Mouse (Mus musculus): ENCODE measurements at regions not wholly inside any gene's neighbourhood (a gene's known extent, or its start where the extent isn't known, plus 50 kb on each side); places are given as distances from the start of the nearest gene placed in this dataset.

DNA sequence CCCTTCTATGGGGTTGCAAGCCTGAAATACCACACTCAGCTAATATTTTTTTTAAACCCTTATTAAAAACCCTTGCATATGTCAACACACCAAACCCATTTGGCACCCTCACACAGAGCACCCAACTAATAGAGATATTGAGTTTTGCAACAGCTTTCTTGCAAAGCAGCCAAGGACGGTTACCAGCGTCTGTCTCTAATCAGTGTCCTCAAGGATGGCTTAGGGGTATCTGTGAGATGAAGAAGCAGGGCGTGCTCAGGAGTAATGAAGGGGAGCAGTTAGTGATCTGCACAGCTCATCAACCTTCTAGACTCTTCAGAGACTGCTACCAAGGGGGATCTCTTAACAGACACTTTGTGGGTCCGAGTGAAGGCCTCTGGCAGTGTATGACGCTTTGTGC lies 65.0 kb upstream of the Dapk1 start:
- WGBS = 63% methylated on average over 5 of the region's 5 CpGs
- H3K4me1 ChIP-seq (ENCODE audit: control insufficient read depth, insufficient read depth, low read length) = no peaks in the 10 kb centered on the region

DNA sequence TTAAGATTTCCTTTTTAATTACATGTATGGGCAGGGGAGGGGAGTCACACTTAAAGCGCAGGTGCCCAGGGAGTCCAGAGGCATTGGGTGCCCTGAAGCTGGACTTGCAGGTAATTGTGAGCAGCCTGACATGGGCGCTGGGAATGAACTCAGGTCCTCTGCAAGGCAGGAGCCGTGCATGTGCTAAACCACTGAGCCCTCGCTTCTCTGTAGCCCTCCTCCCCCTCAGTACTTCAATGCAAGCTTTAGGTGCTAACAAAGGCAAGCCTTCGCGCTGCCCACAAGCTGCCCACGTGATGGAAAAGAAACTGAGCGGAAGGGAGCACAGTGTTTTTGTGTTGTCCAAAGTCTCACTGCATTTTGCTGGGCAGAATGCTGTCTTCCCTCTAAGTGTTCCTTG lies 63.6 kb upstream of the Dapk1 start:
- no peaks in the 10 kb centered on the region for H3K79me2 ChIP-seq (ENCODE audit: control insufficient read depth, insufficient read depth, low read length)
- H3K4me3 ChIP-seq (ENCODE audit: insufficient read depth, low read depth, low read length) = no peak overlapping the region
- no peaks in the 10 kb centered on the region for H3K4me1 ChIP-seq (ENCODE audit: control insufficient read depth, insufficient read depth, low read length)
- no peak for DNase-seq (ENCODE audit: extremely low read depth, low read depth, low spot score)
- no peak overlapping the region for H3K27ac ChIP-seq (replicated peaks; ENCODE audit: insufficient read depth, low read depth, low read length)
- H3K9ac ChIP-seq (ENCODE audit: low read depth, low read length) = no peak overlapping the region
- H3K27me3 ChIP-seq (ENCODE audit: control insufficient read depth, insufficient read depth, low read length) = no peaks in the 10 kb centered on the region
- TF ChIP-seq POLR2A (IDR thresholded peaks at IDR 0.05; ENCODE audit: extremely low read depth, insufficient read depth, low read length) = no peak
- no peak for TF ChIP-seq CTCF (IDR thresholded peaks at IDR 0.05; ENCODE audit: low read depth, low read length)
- no peaks in the 10 kb centered on the region for H3K36me3 ChIP-seq (ENCODE audit: control insufficient read depth, insufficient read depth, low read length)
- 79% methylated on average over 8 of the region's 8 CpGs for WGBS

More for the DNA sequence above, 65.0 kb upstream of the Dapk1 start:
- no peak overlapping the region for H3K4me3 ChIP-seq (ENCODE audit: insufficient read depth, low read depth, low read length)
- TF ChIP-seq CTCF (IDR thresholded peaks at IDR 0.05; ENCODE audit: low read depth, low read length) (no peak), POLR2A (IDR thresholded peaks at IDR 0.05; ENCODE audit: extremely low read depth, insufficient read depth, low read length) (no peak)
- no peaks in the 10 kb centered on the region for H3K79me2 ChIP-seq (ENCODE audit: control insufficient read depth, insufficient read depth, low read length)
- H3K27me3 ChIP-seq (ENCODE audit: control insufficient read depth, insufficient read depth, low read length) = no peaks in the 10 kb centered on the region
- no peak overlapping the region for H3K9ac ChIP-seq (ENCODE audit: low read depth, low read length)
- no peaks in the 10 kb centered on the region for H3K36me3 ChIP-seq (ENCODE audit: control insufficient read depth, insufficient read depth, low read length)
- DNase-seq (ENCODE audit: extremely low read depth, low read depth, low spot score) = peak; percentile 33
- no peak overlapping the region for H3K27ac ChIP-seq (replicated peaks; ENCODE audit: insufficient read depth, low read depth, low read length)

DNA sequence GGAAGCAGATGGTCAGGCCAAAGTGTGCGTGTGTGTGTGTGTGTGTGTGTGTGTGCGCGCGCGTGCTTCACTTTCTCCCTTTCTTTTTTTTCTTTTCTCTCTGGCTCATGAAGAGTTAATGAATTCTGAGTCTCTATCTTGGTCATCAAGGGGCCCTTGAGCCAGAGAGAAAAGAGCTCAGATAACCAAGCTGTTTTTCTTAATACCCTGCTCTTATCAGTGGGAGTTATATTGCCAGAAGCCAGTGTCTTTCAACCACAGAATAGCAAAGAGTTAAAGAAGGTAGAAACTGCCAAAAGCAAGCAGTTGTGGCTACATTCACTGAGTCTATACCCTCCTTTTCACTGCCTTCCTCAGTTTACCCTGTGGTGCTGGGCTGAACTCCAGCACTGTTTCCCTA lies 60.6 kb upstream of the Dapk1 start:
- 97% methylated on average over 5 of the region's 5 CpGs for WGBS
- H3K9ac ChIP-seq (ENCODE audit: low read depth, low read length) = no peak overlapping the region
- DNase-seq (ENCODE audit: extremely low read depth, low read depth, low spot score) = no peak

DNA sequence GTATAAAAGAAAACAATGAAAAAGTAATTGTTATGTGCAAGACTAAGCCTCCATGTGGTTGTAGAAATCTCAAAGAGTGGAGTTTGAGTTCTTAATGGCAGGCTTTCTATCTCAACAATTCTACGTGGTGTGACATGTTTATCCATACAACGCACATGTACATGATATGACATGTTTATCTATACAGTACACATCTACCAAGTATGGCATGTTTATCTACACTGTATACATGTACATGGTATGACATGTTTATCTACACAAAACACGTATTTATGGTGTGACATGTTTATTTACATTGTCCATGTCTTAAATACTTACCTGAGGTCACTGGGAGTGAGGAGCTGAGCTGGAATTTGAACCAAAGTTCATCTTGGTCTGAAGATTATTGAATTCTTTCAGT lies 57.4 kb upstream of the Dapk1 start:
- Histone ChIP-seq H3K27me3 (ENCODE audit: control insufficient read depth, insufficient read depth, low read length) (no peaks in the 10 kb centered on the region), H3K4me3 (ENCODE audit: insufficient read depth, low read depth, low read length) (no peak overlapping the region), H3K4me1 (ENCODE audit: control insufficient read depth, insufficient read depth, low read length) (no peaks in the 10 kb centered on the region; the same call in 1 of the 2 replicates), H3K9ac (ENCODE audit: low read depth, low read length) (no peak overlapping the region), H3K27ac (replicated peaks; ENCODE audit: insufficient read depth, low read depth, low read length) (no peak overlapping the region), H3K36me3 (ENCODE audit: control insufficient read depth, insufficient read depth, low read length) (no peaks in the 10 kb centered on the region), H3K79me2 (ENCODE audit: control insufficient read depth, insufficient read depth, low read length) (no peaks in the 10 kb centered on the region)
- no peak for DNase-seq (ENCODE audit: extremely low read depth, low read depth, low spot score)
- TF ChIP-seq POLR2A (IDR thresholded peaks at IDR 0.05; ENCODE audit: extremely low read depth, insufficient read depth, low read length) = no peak
- no peak for TF ChIP-seq CTCF (IDR thresholded peaks at IDR 0.05; ENCODE audit: low read depth, low read length)
- 86% methylated on average over 3 of the region's 3 CpGs for WGBS

More for the DNA sequence above, 60.6 kb upstream of the Dapk1 start:
- no peaks in the 10 kb centered on the region for H3K79me2 ChIP-seq (ENCODE audit: control insufficient read depth, insufficient read depth, low read length)
- H3K36me3 ChIP-seq (ENCODE audit: control insufficient read depth, insufficient read depth, low read length) = no peaks in the 10 kb centered on the region
- no peaks in the 10 kb centered on the region for H3K27me3 ChIP-seq (ENCODE audit: control insufficient read depth, insufficient read depth, low read length)
- no peak for TF ChIP-seq CTCF (IDR thresholded peaks at IDR 0.05; ENCODE audit: low read depth, low read length)
- no peak for TF ChIP-seq POLR2A (IDR thresholded peaks at IDR 0.05; ENCODE audit: extremely low read depth, insufficient read depth, low read length)
- H3K27ac ChIP-seq (replicated peaks; ENCODE audit: insufficient read depth, low read depth, low read length) = no peak overlapping the region
- no peaks in the 10 kb centered on the region; the same call in 1 of the 2 replicates for H3K4me1 ChIP-seq (ENCODE audit: control insufficient read depth, insufficient read depth, low read length)
- H3K4me3 ChIP-seq (ENCODE audit: insufficient read depth, low read depth, low read length) = no peak overlapping the region

DNA sequence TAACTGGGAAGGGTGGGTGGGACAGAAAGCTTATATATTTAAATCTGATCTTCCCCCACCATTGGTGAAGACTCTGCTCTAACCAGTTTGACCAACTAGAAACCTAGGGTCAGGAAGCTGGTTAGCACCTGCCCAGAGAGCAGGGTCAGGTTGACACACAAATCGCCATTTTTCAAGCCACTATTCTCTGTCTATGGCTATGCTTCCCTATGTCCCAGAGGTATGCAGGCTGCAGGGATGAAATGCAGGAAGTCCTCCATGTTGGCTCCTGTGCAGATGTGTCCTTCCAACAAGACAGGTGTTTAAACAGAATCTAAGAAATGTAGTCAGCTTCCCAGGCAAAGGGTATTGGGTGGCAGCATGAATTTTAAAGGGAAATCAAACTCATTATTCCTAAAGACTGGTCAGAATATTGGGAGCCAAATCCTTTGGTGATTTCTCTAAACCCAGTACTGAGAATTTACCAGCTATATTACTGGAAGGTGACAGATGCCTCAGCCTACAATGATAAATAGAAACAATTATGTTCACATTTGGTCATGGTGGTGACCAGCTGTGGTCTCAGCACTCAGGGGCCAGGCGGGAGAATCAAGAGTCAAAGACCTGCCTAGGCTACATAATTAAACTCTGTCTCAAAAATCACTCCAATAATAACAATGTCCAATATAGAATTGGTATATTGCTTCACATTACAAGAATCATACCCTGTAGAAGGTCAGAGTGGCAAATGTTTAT lies 55.6 kb upstream of the Dapk1 start:
- Histone ChIP-seq H3K36me3 (ENCODE audit: control insufficient read depth, insufficient read depth, low read length) (no peaks in the 10 kb centered on the region), H3K27ac (replicated peaks; ENCODE audit: insufficient read depth, low read depth, low read length) (no peak overlapping the region), H3K79me2 (ENCODE audit: control insufficient read depth, insufficient read depth, low read length) (no peaks in the 10 kb centered on the region), H3K27me3 (ENCODE audit: control insufficient read depth, insufficient read depth, low read length) (no peaks in the 10 kb centered on the region), H3K9ac (ENCODE audit: low read depth, low read length) (no peak overlapping the region), H3K4me1 (ENCODE audit: control insufficient read depth, insufficient read depth, low read length) (no peaks in the 10 kb centered on the region; the same call in 1 of the 2 replicates), H3K4me3 (ENCODE audit: insufficient read depth, low read depth, low read length) (no peak overlapping the region)
- no peak for DNase-seq (ENCODE audit: extremely low read depth, low read depth, low spot score)
- no peak for TF ChIP-seq POLR2A (IDR thresholded peaks at IDR 0.05; ENCODE audit: extremely low read depth, insufficient read depth, low read length)
- no peak for TF ChIP-seq CTCF (IDR thresholded peaks at IDR 0.05; ENCODE audit: low read depth, low read length)
- WGBS = 97% methylated on average over 2 of the region's 2 CpGs

Data from liver, adult 2 months (tissue).